Mouse (Mus musculus) adrenal gland, postnatal 25 days (tissue): Measurements from ENCODE around the gene CN725425. TPM values are rescaled to one million over a fixed set of nuclear protein-coding genes. Genes with fewer than 3 reads are reported as not detected.
A peak's percentile ranks its signal among the peaks of the same experiment; 100 is the strongest.

Experiments
- DNase-seq: peaks from one replicate; pipeline ENCODE4 v3.0.0; 2021; ENCODE audit warnings: mixed read lengths
- long read RNA-seq: library from polyadenylated mRNA; stranded (forward); transcript quantifications from one replicate; pipeline ENCODE4 v2.0.0, GENCODE M21; 2021
- total RNA-seq: library from RNA; stranded (reverse); gene quantifications from 2 replicates; pipeline ENCODE4 v1.2.3, GENCODE M21; 2021

The CN725425 gene
- total RNA-seq: not detected in 2 replicates
- long read RNA-seq: 0 reads

GRCm38 (mm10) chr15:91199256-91199905 lies at the start of gene CN725425:
Gene CN725425, plus strand, starts transcription at chr15:91199494.
- DNase-seq: no peak

DNA sequence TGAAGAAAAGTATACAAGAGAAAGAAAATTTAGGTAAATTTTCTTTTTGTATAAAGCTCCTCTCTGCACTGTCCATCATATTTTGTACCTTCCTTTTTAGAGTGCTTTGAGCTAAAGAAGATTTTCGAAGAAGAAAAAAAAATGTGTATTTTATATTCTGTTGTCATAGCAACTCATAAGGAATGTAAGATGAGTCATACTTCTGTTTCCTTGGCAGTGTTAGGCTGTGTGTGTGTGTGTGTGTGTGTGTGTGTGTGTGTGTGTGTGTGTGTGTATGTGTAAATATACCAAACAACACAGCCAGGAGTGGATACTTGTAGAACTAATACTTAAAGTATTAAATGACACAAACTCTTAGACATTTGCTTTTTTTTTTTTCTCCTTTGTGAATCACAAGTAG lies 46.7 kb upstream of the CN725425 start:
- DNase-seq: peak; percentile 22

DNA sequence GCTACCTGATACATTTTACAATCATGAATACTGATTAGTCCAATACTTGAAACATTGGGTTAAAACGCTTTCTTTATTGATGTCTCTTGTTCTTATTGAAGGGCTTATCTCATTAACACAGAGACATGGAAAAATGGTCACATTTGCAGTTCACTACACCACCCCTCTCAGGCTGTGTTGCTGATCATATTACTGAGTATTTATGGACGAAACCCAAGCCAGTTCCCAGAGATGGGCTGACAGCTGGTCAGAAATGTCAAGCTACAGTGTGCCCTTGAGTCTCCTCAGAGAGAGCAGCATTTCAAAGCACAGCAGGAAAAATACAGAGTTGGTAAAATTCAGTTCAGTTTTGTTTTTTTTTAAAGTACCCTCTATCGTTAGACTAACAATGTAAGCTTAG lies 46.0 kb upstream of the CN725425 start:
- no peak for DNase-seq

DNA sequence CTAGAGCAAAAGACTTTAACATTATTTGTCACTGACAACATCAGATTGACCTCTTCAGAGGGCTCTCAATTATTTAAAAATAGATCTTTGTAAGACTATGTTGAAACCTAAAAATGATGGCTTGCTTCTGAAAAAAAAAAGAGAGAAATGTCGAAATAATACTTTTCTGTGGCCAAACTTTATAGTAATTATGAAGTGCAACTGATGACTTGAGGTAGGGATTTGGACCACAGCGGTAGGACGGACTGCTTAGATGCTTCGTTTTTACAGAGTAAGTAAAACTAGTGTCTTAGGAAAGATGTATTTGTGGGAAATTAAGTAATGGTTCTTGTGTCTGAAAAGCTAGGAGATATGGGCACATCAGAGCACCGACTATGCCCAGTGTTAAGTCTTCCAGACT lies 38.1 kb upstream of the CN725425 start:
- DNase-seq: no peak

- no peak for DNase-seq
Observed at GRCm38 (mm10) chr15:91163454-91163853, 35.8 kb upstream of the CN725425 start.

- DNase-seq: peak; percentile 10
Observed at GRCm38 (mm10) chr15:91165021-91165420, 34.3 kb upstream of the CN725425 start.

GRCm38 (mm10) chr15:91167850-91168562 lies 31.3 kb upstream of the CN725425 start:
- no peak for DNase-seq

GRCm38 (mm10) chr15:91170602-91171328 lies 28.5 kb upstream of the CN725425 start:
- no peak for DNase-seq

GRCm38 (mm10) chr15:91171332-91171731 lies 28.0 kb upstream of the CN725425 start:
- DNase-seq: no peak

DNA sequence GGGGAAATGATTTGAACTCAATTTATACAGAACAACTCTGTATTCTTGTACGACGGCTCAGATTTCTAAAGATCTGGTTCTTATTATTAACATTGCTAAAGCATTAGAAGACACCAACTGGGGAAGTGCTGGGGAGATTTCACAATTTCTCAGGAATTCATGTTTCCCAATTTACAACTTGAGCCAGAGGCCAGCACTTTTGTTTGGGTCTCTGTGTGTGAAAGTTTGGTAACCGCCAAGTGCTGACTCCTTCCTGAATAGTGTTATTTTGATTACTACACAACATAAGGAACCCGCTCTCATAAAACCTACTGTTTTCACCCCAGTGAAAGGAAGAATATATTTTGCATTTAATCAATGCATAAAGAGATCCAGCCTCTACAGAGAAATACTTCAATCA lies 27.1 kb upstream of the CN725425 start:
- no peak for DNase-seq

DNA sequence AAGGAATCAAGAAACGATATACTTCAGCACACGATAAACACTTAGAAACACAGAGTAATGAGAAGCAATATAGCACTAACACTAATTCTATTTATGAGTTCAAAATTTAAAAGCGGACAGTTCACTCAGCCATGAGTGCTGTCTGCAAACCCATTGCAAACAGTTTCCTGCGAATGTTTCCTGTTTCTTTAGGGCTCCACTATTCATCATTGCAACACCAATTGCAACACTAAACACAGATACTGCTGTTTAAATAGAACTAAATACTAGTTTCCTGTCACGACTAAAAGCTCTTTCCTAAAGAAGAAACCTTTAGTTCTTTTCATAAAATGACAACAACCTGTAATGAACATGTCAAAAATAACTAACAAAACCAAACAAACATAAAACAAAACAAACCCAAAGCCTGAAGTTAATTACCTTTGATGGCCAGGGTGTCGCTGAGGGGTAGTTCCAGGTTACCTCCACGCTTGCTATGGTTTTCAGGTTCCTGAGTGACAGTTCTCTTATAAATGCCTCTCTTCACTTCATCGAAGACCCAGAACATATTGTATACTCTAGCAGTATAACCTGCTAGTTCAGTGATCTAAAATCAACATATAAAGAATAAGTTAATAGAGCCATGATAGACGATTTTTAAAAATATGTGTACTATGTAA lies 20.5 kb upstream of the CN725425 start:
- no peak for DNase-seq

- DNase-seq: no peak
Observed at GRCm38 (mm10) chr15:91179911-91180622, 19.2 kb upstream of the CN725425 start.

GRCm38 (mm10) chr15:91186358-91186757 lies 12.9 kb upstream of the CN725425 start:
- no peak for DNase-seq

- no peak for DNase-seq
Observed at GRCm38 (mm10) chr15:91190026-91190425, 9.3 kb upstream of the CN725425 start.

DNA sequence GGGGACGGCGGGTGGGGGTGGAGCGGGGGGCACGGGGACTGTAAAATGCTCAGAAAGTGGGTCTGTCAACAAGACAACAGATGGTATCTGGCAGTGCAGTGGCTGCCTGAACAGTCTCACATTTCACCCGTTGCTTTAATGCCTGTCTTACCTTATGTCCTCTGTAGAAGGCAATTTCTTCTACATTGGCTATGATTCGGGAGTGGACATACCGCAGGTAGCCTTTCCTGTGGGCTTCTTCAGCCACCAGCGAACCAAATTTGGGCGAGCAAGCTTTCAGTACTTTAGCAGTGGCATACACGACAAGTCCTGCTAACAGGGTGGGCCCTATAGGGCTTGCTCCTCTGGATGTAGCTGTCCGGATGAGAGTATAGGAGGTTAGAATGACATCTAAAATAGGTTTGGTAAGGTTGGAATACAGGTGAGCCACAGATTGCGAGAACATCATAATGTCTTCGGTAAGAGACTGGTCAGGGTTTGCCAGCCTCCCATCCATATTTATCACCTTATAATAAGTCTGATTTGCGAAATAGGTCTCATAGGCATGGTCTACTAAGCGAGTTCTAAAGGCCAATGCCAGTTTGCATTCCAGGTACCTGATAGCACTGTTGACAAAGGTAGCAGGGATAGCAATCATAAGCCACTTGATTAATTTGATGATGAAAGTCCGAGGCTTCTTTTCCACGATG lies 8.6 kb upstream of the CN725425 start:
- DNase-seq: no peak

DNA sequence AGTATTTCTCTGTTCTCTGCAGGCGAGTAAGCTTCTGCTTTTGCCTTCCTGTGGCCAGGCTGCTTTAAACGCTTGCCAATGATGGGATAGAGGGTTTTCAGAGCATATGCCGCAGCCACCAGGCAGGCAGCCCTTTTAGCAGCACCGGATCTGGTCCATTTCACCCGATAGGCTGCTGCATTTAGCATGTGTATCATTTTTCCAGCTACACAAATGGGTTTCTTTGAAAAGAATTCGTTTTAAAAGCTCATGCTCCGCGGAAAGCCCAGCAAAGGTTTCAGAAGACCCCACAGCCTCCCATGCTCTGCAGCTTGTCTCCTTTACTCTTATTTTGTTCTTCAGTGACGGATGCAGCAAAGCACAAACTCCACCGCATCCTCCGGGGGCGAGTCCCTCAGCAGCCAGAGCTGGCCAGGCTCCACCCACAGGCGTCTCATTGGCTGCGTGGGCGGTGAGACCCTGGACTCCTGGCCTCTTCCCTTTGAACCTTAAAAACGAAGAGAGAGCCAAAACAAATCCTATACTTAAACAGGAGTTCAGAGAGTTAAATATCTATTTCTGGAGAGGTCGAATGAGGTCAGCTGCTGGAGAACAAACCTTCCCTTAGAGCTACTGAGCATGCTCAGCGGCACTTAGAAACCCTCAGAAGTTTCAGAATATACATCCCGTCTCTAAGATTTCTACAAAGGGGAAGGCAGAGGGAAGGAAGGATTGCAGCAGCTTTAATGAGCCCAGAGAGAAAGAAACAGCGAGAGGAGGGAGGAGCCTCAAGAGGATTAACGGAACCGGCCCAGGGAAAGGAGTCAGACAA lies 7.7 kb upstream of the CN725425 start, which contains the start of gene Abcd2:
Gene Abcd2 (minus strand): TSS at position 388 of the 811 bp plus-strand sequence.
- peak; percentile 70 for DNase-seq

- DNase-seq: no peak
Observed at GRCm38 (mm10) chr15:91192223-91192598, 7.1 kb upstream of the CN725425 start.

DNA sequence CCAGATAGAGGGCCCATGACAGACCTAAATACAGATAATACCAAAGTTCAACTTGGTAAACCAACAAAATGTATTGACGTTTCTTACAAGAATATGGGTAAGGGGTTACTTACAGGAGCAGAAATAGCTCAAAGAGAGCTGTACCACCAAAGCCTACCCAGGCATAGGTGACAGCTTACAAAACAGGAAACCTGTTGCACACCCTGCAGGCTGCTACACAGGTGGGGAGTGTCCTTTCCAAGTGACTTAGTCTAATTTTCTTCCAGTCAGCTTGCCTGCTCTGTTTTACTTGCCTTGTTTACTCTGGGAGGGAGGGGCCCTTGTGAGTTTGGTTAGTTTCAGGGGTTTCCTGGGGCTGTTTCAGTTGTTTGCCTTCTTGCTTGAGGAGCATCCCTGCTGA lies 1.5 kb downstream of the CN725425 start:
- no peak for DNase-seq

GRCm38 (mm10) chr15:91202486-91202885 lies 3.2 kb downstream of the CN725425 start:
- DNase-seq: no peak

- no peak for DNase-seq
Observed at GRCm38 (mm10) chr15:91203521-91203920, 4.2 kb downstream of the CN725425 start.
